Mouse (Mus musculus): Measurements from ENCODE around the gene Map3k9. TPM values are rescaled to one million over a fixed set of nuclear protein-coding genes. Genes with fewer than 3 reads are reported as not detected.

The Map3k9 gene
- total RNA-seq (2021): under 1 TPM; 0.22 TPM

DNA sequence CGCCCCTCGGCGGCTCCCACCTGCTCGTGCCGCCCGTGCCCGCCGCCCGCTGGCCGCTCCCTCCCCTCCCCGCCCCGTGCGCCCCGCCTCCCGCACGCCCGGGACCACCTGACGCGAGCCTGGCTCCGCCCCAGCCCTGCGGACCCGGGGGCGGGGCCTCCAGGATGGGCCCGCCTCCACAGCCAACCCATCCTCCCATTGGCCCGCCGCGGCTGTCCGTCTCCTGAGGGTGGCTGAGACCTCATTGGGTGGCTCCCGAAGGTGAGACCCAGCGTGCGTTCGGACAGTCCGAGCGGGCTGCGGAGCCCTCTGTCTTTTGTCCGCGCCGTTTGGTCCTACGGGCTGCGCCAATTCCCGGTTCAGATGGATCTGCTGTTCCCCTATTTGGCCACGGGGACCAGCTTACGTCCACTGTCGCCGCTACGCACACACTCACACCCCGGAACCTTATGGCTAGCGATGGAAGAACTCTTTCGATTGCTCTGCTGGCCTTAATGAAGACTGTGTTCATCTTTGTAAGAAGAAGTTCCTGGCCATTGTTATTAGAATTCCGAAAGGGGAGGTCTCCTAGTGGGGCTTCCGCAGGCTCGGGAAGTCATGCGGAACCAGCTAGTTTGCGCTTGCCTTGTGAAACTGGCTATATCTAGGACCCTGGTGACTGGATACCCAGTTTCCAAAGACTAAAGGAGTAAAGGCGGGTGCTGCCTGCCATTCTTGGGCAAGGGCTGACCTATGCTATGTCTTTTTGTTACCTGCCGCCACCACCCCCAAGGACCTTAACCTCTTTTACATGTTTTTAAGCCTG is at the start of gene Map3k9:
Gene Map3k9, minus strand, starts transcription at position 71 of the 805 bp plus-strand sequence.
- intact Hi-C loops (cut with DNase I): no loop called here
- DNase-seq: peak; percentile 86 to 90

DNA sequence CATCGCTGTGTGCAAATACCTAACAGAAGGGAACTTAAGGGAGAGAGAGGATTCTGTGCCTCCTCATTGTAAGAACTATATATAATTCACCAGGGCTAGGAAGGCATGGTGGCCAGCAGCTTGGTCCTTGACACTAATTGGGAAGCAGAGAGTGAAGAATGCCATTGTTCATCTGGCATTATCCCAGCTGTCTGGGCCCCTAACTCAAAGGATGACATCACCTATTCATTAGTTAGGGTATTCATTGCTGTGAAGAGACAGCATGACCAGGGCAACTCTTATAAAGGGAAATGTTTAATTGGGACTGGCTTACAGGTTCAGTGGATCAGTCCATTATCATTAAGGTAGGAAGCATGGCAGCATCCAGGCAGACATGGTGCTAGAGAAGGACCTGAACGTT is 47.4 kb upstream of the Map3k9 start:
- DNase-seq: no peak
- intact Hi-C loops (cut with DNase I): no loop called here

DNA sequence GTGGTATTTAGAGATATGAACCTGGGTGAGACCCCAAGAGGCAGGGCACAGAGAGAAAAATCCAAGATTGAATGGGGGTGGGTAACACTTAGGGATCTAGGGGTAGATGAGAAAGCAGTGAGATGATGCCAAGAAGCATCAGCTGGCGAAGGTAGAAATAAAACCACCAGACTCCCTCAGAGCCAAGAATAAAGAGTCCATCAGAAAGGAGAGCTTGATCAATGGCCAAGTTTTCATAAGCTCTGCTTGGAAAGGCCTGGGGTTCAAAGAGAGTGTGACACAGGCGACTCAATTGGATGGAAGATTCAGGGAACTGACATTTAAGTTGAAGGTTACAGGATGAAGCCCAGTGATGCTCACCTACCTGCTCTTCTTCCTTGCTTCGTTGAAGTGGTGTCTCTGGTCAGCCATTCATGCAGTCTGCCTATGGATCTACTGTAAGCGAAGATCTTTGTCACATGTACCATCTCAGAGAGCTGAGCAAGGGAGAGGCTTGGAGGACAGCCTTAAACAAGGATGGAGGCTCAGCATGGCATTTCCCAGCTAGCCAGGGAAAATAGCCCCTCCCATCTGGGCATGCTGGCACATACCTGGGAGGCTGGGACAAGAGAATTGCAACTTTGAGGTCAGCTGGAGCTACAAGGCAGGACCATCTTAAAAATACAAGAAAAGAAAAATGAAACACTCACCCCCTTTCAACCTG is 42.0 kb upstream of the Map3k9 start:
- no peak for DNase-seq
- intact Hi-C loops (cut with DNase I): no loop called here

DNA sequence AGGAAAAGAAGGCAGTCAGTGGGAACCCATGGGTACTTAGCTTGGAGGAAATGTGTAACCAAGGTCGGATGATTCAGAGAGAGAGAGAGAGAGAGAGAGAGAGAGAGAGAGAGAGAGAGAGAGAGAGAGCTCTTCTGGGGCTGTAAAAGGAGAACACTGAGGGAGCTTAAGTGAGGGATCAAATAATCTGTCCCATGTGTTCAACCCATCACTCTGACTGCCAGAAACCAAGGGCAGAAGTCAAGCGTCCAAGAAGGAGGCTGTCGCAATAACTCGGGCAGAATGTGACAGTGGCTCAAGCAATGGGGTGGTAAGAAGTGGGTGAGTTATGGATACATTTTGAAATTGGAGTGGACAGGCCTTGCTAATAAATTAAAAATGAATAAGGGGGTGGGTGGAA is 41.2 kb upstream of the Map3k9 start:
- no peak for DNase-seq
- intact Hi-C loops (cut with DNase I): no loop called here

DNA sequence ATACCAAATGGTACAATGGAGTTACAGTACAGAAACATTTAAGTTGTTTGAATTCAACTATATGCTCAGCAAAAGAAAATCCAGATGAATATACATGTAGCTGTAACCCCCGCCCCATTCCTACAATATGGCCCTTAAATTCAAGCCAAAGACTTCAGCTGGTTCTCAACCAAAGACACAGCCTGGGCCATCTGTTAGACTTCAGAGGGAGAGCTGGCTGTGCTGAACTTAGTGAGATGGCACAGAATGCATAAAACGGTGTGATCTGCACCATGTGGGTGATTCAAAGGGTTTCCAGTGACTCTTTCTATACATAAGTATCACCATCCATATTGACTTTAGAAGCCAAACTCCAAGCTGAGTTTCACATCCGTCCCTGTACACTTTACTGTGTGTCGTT is 39.7 kb upstream of the Map3k9 start:
- intact Hi-C loops (cut with DNase I): no loop called here
- DNase-seq: no peak

DNA sequence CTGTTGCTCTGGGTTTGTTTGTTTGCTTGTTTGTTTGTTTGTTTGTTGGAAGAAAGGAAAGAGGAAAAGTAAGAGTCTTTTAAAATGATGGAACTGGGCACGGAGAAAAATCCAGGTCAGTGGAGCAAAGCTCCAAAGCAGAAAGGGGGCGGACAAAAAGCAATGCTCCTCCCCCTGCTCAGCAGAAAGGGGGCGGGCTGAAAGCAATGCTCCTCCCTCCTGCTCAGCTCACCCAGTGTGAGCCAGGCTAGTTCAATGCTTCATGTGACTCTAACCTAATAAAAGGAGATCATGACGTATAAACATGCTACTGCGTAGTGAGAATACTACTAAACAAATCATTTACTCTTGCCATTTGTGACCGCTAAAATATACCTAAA is 36.1 kb upstream of the Map3k9 start:
- no peak for DNase-seq
- intact Hi-C loops (cut with DNase I): no loop called here

DNA sequence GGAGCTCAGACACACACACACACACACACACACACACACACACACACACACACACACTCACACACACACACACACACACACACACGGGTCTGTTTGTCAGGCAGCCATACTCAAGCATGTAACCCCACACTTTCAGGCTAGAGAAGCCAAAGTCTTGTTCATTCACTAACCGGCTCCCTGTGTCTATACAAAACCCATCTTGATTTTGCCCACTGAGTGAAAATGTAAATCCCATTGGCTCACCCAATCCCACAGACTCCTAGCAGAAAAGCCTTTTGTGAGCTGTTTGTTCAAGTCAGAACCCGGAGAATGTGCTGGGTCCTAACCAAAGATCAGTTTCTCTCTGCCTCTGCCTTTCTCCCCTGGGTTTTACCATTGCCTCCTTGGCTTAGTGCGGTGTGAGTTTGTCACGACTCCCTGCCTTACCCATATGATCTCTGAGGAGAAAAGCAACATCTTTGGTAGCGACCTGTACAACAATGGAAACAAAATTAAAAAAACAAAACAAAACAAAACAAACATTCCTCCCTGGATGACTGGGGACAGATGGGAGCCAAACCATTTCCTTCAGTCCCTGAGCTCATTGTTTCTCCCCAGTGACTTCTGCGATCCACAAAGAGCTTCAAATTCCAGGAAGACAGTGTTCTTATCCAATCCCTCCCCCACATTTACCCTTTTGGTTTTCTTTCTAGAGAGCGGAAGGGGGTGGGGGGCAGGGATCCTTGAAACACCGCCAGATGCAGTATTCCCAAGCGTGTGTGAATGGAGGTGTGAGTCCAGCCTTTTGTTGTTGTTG is 35.6 kb upstream of the Map3k9 start:
- peak in 1 of 2 experiments; percentile 16 for DNase-seq
- intact Hi-C loops (cut with DNase I): no loop called here

DNA sequence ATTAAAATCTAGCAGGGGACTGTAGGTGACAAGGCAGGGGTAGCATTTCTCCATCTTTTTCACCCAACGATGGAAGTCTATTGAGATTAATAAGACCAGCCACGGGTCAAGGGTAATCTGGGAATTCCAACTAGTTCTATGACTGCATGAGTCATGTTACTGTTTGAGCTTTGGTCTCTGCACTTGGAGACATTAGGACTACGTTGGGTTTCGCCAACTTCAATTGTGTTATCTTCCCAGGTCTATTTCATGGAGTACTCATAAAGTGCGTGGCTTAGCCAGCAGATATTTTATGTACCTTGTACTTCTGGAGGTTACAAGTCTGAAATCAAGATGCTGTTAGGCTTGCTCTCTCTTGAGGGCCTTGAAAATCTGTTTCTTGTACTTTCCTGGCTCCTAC is 33.8 kb upstream of the Map3k9 start:
- DNase-seq: no peak
- intact Hi-C loops (cut with DNase I): no loop called here

DNA sequence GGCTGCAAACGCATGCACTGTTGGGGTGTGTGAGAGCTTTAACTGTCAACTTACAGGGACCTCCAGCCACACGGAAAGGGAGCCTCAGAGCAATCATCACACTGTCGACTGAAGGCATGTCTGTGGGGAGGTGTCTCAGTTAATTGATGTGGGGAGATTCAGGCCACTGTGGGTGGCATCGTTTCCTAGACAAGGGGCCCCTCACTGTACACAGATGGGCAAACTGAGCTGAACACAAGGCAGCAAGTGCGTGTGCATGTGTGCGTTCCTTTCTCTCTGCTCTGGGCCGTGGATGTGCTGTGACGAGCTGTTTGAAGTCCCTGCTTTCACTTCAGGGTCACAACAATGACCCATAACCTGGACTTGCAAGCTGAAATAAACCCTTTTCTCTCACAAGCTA is 29.4 kb upstream of the Map3k9 start:
- intact Hi-C loops (cut with DNase I): no loop called here
- DNase-seq: no peak

DNA sequence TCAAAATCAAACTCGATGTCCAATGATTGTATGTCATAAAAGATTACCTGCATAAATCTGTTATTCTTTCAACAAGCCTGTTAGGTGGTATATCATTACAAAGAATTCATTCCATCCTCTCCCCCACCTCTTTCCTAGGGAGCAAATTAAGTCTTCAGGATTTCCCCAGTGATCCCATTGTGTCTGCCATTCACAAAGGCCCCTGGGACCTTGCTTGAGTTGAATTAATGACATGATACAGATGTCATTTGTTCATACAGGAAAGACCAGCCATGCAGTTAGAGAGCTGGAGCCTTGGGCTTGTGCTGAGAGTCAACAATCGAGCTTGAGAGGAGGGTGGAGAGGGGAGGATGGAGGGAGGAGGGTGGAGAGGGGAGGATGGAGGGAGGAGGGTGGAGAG is 27.6 kb upstream of the Map3k9 start:
- no peak for DNase-seq
- intact Hi-C loops (cut with DNase I): no loop called here

DNA sequence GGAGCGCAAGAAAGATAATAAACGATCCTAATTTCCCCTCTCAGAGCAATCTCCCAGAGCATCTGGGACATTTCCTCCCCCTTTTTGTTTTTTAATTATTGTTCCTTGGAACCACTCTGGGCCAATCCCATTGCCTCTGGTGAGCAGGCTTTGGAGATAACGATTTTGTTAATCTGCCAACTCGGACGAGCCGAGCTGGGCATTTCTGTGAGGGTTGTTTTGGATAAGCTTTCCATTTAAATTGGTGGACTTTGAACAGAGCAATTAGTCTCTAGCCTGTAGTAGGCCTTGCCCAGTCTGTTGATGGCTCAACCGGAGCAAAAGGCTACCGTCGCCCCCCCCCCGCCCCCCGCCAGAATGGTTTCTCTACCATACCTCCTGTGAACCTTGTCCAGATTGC is 27.0 kb upstream of the Map3k9 start:
- DNase-seq: peak; percentile 14
- intact Hi-C loops (cut with DNase I): loop anchor here (2.0 kb wide), 1 partner anchor 53 kb away; the partner anchor contains the start of gene Pcnx

DNA sequence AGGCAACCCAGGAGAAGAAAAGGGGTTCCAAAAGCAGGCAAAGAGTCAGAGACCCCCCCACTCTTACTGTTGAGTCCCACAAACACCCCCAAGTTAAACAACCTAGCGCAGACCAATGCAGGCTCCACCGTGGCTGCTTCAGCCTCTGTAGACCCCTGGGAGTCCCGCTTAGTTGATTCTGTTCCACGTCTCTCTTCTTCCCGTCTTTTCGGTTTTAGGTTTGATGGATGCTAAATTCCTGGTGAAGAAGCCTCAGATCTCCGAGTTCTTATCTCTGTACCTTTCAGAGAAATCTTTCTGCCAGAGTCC is 26.5 kb upstream of the Map3k9 start:
- intact Hi-C loops (cut with DNase I): loop anchor here (2.0 kb wide), 1 partner anchor 53 kb away; the partner anchor contains the start of gene Pcnx

DNA sequence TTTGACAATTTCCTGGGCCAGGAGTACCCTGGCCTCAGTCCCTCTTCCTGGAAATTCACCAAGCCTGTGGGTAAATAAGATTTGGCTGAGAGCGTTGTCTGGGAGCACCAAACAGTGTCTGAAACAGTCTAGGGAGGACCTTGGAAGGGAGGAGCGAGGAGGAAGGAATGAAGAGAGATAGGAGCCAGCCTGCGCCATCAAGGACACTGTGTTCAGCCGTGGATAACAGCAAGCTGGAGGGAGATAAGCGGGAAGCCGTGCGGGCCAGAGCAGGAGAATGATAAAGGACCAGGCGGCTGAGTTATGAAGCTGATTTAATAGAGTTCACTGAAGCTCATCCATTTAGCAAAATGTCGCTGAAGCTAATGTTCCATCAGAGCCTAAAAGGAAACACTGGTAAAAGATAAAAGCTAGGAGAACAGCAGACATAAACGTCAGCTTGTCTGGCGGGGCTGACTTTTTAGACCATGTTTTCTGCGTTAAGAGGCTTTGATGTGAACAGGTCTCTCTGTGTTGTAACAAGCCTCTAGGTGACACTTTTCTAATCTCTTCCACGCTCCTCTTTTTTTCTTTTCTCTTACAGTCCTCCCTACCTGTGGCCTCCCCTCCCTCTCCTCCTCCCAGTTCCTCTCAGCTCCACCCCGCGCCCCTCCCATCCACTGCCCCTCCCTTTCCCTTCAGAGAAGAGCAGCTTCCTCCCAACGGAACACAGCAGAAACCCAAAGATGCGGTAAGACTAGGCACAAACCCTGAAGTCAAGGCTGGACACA is 26.0 kb upstream of the Map3k9 start:
- intact Hi-C loops (cut with DNase I): loop anchor here (2.0 kb wide), 1 partner anchor 54 kb away; the partner anchor contains the start of gene Pcnx
- DNase-seq: peak; percentile 48 to 57

More for the DNA sequence above, 26.5 kb upstream of the Map3k9 start:
- DNase-seq: no peak

DNA sequence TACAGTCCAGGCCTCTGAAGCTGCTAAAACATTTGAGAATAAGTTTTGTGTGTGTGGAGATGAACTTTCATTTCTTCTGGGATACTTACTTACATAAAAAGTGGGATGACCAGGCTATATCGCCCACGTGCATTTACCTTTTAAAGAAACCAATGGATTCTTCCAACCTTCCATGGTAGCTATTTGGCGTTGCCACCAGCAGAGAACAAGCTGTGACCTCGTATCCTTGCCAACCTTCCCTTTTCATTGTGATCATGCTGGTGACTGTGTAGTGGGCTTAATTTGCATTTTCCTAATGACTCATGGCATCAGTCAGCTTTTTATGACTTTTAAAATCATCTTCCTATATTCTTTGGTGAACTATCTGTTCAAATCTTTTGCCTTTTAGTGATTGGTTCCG is 25.1 kb upstream of the Map3k9 start:
- DNase-seq: no peak
- intact Hi-C loops (cut with DNase I): loop anchor here (2.0 kb wide), 1 partner anchor 55 kb away; the partner anchor contains the start of gene Pcnx

DNA sequence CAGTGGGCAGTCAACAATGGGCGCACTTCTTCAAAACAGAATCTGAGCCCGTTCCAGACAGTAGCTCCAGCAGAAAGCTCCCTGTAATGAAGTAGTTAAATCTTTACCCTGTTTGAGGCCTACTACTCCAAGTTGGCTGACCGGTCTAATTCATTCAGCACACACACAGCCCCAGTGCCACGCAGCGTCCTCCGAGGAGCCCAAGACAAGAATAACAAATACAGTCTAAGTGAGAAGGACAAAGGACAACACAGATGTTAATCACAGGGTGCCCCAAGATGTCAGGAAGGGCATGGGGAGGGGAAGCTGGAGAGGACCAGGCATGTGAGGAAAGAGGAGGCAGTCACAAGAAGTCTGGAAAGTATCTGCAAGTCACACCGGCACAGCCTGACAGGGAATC is 22.8 kb upstream of the Map3k9 start:
- no peak for DNase-seq

DNA sequence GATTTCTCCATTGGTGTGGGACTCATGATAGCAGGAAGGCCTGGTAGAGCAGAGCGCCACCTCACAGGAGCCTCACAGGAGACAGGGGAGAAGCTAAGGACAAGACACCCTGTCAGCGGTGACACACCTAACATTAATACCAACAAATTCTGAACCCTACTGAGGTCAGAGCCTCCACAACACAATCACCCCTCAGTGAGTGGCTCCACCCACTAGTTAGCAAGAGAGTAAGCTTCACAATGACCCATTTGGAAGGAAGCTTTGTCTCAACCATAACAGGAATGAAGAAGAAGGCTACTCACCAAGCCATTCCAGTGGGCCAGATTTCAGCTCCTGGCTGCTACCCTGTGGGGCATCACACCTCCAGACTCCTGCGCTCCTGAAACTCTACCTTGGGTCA is 22.0 kb upstream of the Map3k9 start:
- intact Hi-C loops (cut with DNase I): loop anchor here (2.0 kb wide), 1 partner anchor 16 kb away; no protein-coding TSS in a partner anchor
- no peak for DNase-seq

More for the DNA sequence above, 22.8 kb upstream of the Map3k9 start:
- intact Hi-C loops (cut with DNase I): loop anchor here (2.0 kb wide), 1 partner anchor 15 kb away; no protein-coding TSS in a partner anchor

DNA sequence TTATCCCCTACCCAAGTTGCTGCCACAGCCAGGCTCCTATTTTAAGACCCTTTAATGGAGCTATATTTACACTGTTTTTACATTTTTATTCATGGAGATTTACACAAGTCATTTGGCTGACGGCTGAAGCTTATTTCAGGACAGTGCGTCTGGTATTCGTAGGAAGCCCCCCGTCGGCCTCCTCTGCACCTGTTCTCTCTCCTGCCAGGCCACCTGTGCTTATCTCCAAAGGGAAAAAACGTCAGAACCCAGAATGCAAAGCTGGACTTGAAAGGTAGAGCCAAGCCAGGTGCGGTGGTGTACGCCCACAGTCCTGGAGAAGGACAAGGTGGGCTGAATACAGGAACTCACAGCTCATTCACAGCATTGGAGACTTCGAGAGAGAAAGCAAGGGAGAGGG is 20.2 kb upstream of the Map3k9 start:
- DNase-seq: no peak
- intact Hi-C loops (cut with DNase I): no loop called here

DNA sequence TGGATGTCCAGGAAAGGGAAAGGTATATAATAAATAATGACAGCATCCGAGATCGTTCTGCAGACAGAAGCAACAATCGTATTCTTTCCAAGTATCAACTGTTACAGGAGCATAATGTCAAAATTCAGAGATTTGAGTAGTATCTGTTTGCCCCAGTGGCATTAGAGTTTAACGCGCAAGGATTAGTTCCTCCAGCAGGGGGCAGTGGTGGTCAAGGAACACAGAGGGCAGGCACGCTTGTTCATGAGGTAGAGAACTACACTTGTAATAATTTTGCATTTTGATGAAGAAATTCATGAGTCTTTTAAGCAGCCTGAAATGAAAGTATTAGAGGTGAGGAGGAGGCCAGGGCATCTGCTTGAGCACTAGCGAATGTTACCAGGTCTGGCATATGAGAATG is 15.6 kb upstream of the Map3k9 start:
- peak; percentile 84 to 91 for DNase-seq
- intact Hi-C loops (cut with DNase I): loop anchor here (1.0 to 5.0 kb wide), 4 partner anchors 62 to 676 kb away; no protein-coding TSS in a partner anchor

DNA sequence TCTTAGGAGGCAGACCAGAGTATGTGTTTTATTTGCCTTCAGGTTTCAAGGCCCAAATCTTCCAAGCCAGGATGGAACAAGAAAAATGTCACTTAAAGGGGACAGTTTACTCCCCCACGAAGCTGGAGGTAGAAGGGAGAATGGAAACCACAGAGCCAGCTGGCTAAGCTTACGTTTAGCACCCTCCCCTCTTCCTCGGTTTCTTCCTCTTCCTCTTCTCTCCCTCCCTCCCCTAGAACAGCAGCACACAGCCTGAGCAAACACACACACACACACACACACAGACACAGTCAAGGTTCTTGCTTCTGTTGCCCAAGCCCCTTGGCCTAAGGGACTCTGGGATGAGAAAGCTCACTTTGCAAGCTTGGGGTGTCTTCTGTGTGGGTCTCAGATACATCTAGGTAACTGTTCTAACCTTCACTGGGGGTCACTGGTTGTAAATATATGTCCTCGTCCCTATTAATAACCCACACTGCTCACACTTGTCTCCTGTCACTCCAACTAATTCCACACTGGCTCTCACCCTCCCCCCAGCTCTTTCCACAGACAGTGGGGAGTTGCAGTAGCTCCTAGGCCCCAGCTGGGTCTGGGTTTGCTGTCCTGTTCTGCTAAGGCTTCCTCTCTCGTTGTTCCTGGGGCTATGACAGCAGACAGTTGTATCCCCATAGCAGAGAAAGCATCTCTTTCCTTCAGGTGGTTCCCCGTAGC is 11.7 kb upstream of the Map3k9 start:
- DNase-seq: no peak
- intact Hi-C loops (cut with DNase I): no loop called here

DNA sequence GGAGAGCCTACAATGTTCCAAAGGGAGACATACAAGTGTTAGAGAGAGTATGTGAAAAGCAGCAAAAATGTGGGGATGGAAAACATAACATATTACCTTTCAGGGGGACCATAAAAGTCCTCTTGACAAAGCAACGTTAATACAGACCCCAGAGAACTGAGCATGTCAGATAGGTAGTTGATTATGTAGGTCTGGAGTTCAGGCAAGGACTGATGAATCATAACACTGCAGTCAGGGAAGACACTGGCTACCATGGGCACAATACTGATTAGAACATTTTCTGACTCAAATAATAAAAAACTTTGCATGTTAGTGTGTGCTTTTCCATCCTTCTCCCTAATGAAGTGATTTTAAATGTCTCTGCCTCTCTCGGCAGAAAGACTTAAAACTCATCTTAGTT is 8.5 kb upstream of the Map3k9 start:
- no peak for DNase-seq
- intact Hi-C loops (cut with DNase I): no loop called here

All from heart, postnatal 36 days (tissue).